Mouse (Mus musculus) neural tube, embryonic 15.5 days (tissue): ENCODE measurements at regions not wholly inside any gene's neighbourhood (a gene's known extent, or its start where the extent isn't known, plus 50 kb on each side); places are given as distances from the start of the nearest gene placed in this dataset.
"Not testable (repeated sequence)": the region's sequence is repeated elsewhere in the genome, so short reads cannot be mapped to it uniquely, and the experiment has no call there.

ENCODE experiments used
- ATAC-seq: fragments of 200-750 bp; cut with Nextera tagmentation; 2 replicates; pipeline ENCODE4 v1.8.0; 2017; ENCODE audit warnings: mild to moderate bottlenecking, moderate TSS enrichment, moderate library complexity; ENCODE audit not compliant: low FRiP score
- H3K27ac ChIP-seq: fragments of 300-500 bp; sonication (generic); replicated peaks from 2 replicates; pipeline ENCODE4 v1.5.1; 2015; ENCODE audit warnings: mild to moderate bottlenecking, inconsistent platforms
- H3K27me3 ChIP-seq: fragments of 300-500 bp; sonication (generic); replicated peaks from 2 replicates; pipeline ENCODE4 v1.6.1; 2015; ENCODE audit warnings: inconsistent platforms
- H3K36me3 ChIP-seq: fragments of 300-500 bp; sonication (generic); 2 replicates; pipeline ENCODE4 v1.6.1; 2015; ENCODE audit warnings: inconsistent platforms
- H3K4me1 ChIP-seq: fragments of 300-500 bp; sonication (generic); 2 replicates; pipeline ENCODE4 v1.6.1; 2015; ENCODE audit warnings: inconsistent platforms
- H3K4me2 ChIP-seq: fragments of 300-500 bp; sonication (generic); 2 replicates; pipeline ENCODE4 v1.6.1; 2015; ENCODE audit warnings: inconsistent platforms, mild to moderate bottlenecking, moderate library complexity
- H3K4me3 ChIP-seq: fragments of 300-500 bp; sonication (generic); replicated peaks from 2 replicates; pipeline ENCODE4 v1.5.1; 2015; ENCODE audit warnings: mild to moderate bottlenecking, inconsistent platforms
- H3K9ac ChIP-seq: fragments of 300-500 bp; sonication (generic); replicated peaks from 2 replicates; pipeline ENCODE4 v1.6.1; 2015; ENCODE audit warnings: mild to moderate bottlenecking, inconsistent platforms
- H3K9me3 ChIP-seq: fragments of 300-500 bp; sonication (generic); replicated peaks from 2 replicates; pipeline ENCODE4 v1.6.1; 2016; ENCODE audit warnings: inconsistent platforms
- WGBS: fragments of 180-500 bp; shearing (Covaris S2); methylation state at CpG from one replicate; pipeline ENCODE4 v1.1.7; 2015; ENCODE audit warnings: mixed read lengths; 5-methylcytosine and 5-hydroxymethylcytosine counted together

DNA sequence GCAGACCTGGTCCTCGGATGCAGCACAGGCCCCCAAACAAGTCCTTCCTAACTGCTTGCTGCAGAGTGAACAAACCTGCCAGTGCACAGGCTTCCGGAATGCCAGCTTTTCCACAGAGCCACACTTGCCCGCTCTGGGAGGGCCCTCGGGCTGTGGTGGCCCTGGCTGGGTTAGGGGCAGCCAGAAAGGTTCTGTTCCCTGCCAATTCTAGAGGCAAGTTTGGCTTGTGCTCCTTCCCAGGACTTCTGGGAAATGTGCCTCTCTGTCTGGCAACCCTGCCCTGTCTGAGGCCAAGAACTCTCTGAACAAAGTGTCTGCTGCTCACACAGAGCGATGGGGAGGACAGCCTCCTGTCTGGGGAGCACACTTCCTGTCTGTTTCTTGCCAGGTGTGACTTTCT lies 66.4 kb downstream of the Xrcc2 start:
- no peak overlapping the region for H3K4me2 ChIP-seq
- 85% methylated on average over 5 of the region's 5 CpGs for WGBS
- ATAC-seq = no peak

DNA sequence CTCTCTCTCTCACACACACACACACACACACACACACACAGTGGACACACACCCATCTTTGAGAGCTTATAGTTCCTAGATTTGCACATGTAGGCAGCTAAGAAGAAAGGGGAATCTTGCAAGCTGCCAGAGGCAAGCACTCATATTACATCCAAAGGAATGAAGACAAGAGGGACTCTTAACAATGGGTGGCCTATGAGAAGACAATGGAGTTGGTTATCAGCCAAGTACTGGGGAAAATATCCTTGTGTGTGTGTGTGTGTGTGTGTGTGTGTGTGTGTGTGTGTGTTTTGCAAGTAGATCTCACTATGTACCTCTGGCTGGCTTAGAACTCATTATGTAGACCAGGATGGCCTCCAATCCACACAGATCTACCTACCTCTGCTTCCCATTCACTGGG lies 67.5 kb downstream of the Xrcc2 start:
- no peak overlapping the region for H3K4me3 ChIP-seq
- no peak overlapping the region for H3K9ac ChIP-seq
- H3K4me1 ChIP-seq = no peaks in the 10 kb centered on the region
- H3K27ac ChIP-seq = no peak overlapping the region
- no peak for ATAC-seq
- H3K4me2 ChIP-seq = no peak overlapping the region
- no peaks in the 10 kb centered on the region for H3K9me3 ChIP-seq
- H3K27me3 ChIP-seq = no peaks in the 10 kb centered on the region
- no peaks in the 10 kb centered on the region for H3K36me3 ChIP-seq

More for the DNA sequence above, 66.4 kb downstream of the Xrcc2 start:
- no peaks in the 10 kb centered on the region for H3K4me1 ChIP-seq
- H3K4me3 ChIP-seq = no peak overlapping the region
- H3K27me3 ChIP-seq = no peaks in the 10 kb centered on the region
- no peaks in the 10 kb centered on the region for H3K9me3 ChIP-seq
- no peak overlapping the region for H3K9ac ChIP-seq
- no peaks in the 10 kb centered on the region for H3K36me3 ChIP-seq
- H3K27ac ChIP-seq = no peak overlapping the region

DNA sequence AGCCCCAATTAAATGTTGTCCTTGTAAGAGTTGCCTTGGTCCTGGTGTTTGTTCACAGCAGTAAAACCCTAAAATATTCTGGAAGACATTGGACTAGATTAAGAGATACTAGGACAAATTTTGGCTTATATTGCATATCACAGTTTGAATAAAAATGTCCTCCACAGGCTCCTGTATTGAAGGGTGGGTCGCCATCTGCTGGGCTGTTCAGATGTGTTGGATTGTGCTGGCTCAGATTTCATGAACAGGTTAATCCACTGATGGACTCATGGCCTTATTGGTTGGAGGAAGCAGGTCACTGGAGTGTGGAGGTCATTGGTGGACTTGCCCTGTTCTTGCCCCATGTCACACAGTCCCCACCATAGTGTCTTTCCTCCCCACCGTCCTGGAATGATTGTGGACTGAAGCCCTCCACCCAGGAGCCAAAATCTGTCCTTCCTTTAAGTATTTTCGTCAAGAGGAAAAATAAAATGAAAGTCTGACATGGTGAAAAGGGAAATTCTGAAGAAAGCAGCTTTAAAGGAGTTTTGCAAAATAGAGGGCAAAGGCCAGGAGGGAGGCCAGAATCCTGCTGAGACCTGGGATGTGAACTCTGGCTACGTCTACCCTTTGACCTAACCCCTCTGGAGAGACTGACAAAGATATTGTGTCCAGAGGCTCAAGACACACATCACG lies 72.6 kb downstream of the Xrcc2 start:
- WGBS = 78% methylated on average over 5 of the region's 5 CpGs
- Histone ChIP-seq H3K4me1 (no peaks in the 10 kb centered on the region), H3K4me2 (no peak overlapping the region), H3K36me3 (no peaks in the 10 kb centered on the region), H3K27ac (no peak overlapping the region), H3K9ac (no peak overlapping the region), H3K27me3 (no peaks in the 10 kb centered on the region), H3K9me3 (no peaks in the 10 kb centered on the region), H3K4me3 (no peak overlapping the region)
- ATAC-seq = no peak

DNA sequence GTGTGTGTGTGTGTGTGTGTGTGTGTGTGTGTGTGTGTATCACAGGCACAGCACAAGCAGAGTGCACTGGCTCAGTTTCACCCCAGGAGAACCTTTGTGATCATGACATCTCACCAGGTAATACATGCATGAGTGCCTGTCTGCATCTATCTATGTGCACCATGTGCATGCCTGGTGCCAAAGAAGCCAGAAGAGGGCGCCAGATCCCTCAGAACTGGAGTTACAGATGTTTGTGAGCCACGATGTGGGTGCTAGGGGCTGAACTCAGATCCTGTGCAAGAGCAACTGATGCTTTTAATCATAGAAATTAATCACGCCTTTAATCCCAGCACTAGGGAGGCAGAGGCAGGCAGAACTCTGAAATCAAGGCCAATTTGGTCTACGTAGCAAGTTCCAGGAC lies 75.9 kb downstream of the Xrcc2 start:
- H3K4me1 ChIP-seq = no peaks in the 10 kb centered on the region
- 86% methylated on average over 4 of the region's 4 CpGs for WGBS
- no peaks in the 10 kb centered on the region for H3K27me3 ChIP-seq
- no peaks in the 10 kb centered on the region for H3K36me3 ChIP-seq
- H3K27ac ChIP-seq = no peak overlapping the region
- no peak for ATAC-seq
- H3K4me3 ChIP-seq = no peak overlapping the region
- no peak overlapping the region for H3K9ac ChIP-seq
- no peak overlapping the region for H3K4me2 ChIP-seq
- H3K9me3 ChIP-seq = no peaks in the 10 kb centered on the region

DNA sequence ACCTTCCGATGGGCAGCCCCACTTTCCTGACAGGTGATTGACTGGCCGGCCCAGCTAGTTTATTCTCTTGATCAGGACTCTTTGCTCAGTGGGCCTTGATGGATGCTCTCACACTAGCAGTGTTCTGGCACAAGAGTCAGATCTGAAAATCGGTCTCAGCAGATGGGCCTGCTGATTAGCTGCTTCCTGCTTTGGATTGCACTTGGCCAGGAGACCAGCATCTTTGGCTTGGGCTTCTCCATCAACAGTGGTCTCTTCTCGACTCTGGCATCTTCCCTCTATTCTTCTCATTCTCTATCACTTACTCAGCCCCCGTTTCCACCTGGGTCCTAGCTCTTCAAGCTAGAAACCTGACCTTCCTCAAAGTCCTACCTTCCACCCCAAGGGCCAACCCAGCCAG lies 77.1 kb downstream of the Xrcc2 start:
- no peak overlapping the region for H3K4me2 ChIP-seq
- no peaks in the 10 kb centered on the region for H3K27me3 ChIP-seq
- no peak overlapping the region for H3K4me3 ChIP-seq
- no peaks in the 10 kb centered on the region for H3K36me3 ChIP-seq
- WGBS = 93% methylated on average over 5 of the region's 5 CpGs
- no peaks in the 10 kb centered on the region for H3K4me1 ChIP-seq
- no peaks in the 10 kb centered on the region for H3K9me3 ChIP-seq
- H3K9ac ChIP-seq = no peak overlapping the region
- no peak overlapping the region for H3K27ac ChIP-seq
- ATAC-seq = no peak

DNA sequence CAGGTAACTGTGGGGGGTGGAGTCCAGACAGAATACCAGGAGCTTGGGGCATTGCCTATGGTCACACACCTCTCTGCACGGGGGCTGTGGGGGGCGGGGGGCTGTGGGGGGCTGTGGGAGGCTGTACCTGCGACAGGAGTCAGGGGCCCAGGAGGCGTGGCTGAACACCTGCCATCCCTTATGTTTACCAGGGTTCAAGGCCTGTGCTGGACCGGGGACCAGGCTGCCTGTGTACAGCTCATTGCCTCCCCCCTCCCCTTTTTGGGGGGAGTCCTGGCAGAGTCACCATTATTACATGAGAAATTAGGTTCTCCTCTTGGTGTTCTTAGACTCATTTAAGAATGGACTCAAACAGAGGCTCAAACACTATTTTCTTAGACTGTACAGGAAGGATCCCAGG lies 78.5 kb downstream of the Xrcc2 start:
- H3K9ac ChIP-seq = no peak overlapping the region
- no peaks in the 10 kb centered on the region for H3K9me3 ChIP-seq
- no peak overlapping the region for H3K4me3 ChIP-seq
- no peaks in the 10 kb centered on the region for H3K27me3 ChIP-seq
- ATAC-seq = no peak
- no peak overlapping the region for H3K4me2 ChIP-seq
- no peaks in the 10 kb centered on the region for H3K36me3 ChIP-seq
- no peak overlapping the region for H3K27ac ChIP-seq
- WGBS = 77% methylated on average over 5 of the region's 5 CpGs
- no peaks in the 10 kb centered on the region for H3K4me1 ChIP-seq

DNA sequence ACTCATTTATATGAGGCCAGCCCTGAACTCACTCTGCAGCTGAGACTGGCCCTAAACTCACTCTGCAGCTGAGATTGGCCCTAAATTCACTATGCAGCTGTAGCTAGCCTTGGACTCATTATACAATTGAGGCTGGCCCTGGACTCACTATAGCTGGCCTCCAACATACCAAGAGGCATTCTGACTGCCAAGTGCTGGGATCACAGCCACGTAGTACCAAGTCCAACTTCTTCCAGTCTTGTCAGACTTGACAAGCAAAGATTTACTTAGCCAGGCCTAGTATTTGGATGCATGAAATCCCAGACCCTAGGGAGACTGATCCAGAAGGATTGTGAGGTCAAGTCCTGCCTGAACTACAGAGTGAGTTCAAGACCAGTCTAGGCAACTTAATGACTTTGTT lies 81.6 kb downstream of the Xrcc2 start:
- H3K4me2 ChIP-seq = no peak overlapping the region
- no peaks in the 10 kb centered on the region for H3K27me3 ChIP-seq
- 70% methylated on average over 1 of the region's 1 CpGs for WGBS
- no peaks in the 10 kb centered on the region for H3K4me1 ChIP-seq
- no peaks in the 10 kb centered on the region for H3K36me3 ChIP-seq
- no peak overlapping the region for H3K4me3 ChIP-seq
- ATAC-seq = no peak
- no peak overlapping the region for H3K9ac ChIP-seq
- no peak overlapping the region for H3K27ac ChIP-seq
- H3K9me3 ChIP-seq = no peaks in the 10 kb centered on the region

DNA sequence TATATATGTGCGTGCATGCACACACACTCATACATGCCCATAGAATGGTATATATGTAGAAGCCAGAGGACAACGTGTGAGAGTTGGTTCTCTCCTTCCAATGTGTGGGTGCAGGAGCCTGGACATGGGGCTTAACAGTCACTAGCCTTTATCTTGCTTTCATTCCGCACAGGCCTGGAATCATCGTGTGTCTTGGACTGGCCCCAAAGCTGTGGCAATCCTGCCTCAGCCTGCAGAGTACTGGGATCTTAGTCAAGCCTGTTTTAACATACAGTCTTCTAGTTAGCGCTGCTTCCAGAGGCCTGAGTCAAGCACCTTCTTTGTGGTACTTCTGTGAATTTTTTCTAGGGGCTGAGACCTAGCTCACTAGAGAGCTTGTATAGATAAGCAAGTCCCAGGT lies 85.8 kb downstream of the Xrcc2 start:
- Histone ChIP-seq H3K9me3 (no peaks in the 10 kb centered on the region), H3K27me3 (no peaks in the 10 kb centered on the region), H3K4me3 (no peak overlapping the region), H3K36me3 (no peaks in the 10 kb centered on the region), H3K9ac (no peak overlapping the region), H3K4me2 (no peak overlapping the region), H3K27ac (no peak overlapping the region), H3K4me1 (no peaks in the 10 kb centered on the region)
- no peak for ATAC-seq
- WGBS = 90% methylated on average over 5 of the region's 5 CpGs

DNA sequence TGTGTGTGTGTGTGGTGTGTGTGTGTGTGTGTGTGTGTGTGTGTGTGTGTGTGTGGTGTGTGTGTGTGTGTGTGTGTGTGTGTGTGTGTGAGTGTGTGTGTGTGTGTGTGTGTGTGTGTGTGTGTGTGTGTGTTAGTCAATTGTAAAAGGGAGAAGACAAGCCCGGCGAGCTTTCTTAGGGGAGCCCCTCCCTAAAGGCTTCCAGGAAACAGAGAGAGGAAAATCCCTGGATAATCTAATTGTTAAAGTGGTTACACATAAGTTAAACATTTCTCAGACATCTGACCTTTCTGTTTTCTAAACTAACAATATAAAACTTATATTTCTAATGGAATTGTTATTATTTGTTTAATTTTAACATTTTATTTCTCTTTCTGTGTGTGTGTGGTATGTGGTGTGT lies 86.3 kb downstream of the Xrcc2 start:
- H3K9me3 ChIP-seq, ATAC-seq, H3K36me3 ChIP-seq, H3K4me2 ChIP-seq, H3K4me3 ChIP-seq, H3K4me1 ChIP-seq, H3K27me3 ChIP-seq, H3K9ac ChIP-seq, H3K27ac ChIP-seq: not testable (repeated sequence)
- WGBS = 88% methylated on average over 2 of the region's 2 CpGs

DNA sequence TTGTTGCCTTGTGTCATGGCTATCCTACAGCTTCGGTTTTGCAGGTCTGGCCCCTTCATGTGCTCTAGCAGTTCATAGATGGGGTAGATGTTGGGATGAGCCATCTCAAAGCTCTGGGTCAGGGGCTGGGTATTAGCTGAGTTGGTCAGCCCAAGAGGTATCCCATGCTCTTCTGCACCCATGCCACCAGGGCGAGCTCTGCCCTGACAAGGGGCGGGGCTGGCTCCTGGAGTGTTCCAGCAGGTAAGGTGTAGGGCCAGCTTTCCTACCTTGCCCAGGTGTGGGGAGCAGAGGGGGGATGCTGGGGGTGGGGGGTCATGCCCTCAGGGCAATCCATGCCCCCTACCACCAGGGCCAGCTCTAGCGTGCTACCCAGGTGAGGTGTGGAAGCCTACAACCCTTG lies 91.0 kb downstream of the Xrcc2 start:
- Histone ChIP-seq H3K9me3 (no peaks in the 10 kb centered on the region), H3K36me3 (no peaks in the 10 kb centered on the region), H3K4me2 (no peak overlapping the region), H3K9ac (no peak overlapping the region), H3K4me1 (peaks cover 4% of the 10 kb centered on the region), H3K27me3 (no peaks in the 10 kb centered on the region), H3K4me3 (no peak overlapping the region), H3K27ac (peak overlapping the region; percentile 52)
- ATAC-seq = no peak
- WGBS = 96% methylated on average over 4 of the region's 4 CpGs

DNA sequence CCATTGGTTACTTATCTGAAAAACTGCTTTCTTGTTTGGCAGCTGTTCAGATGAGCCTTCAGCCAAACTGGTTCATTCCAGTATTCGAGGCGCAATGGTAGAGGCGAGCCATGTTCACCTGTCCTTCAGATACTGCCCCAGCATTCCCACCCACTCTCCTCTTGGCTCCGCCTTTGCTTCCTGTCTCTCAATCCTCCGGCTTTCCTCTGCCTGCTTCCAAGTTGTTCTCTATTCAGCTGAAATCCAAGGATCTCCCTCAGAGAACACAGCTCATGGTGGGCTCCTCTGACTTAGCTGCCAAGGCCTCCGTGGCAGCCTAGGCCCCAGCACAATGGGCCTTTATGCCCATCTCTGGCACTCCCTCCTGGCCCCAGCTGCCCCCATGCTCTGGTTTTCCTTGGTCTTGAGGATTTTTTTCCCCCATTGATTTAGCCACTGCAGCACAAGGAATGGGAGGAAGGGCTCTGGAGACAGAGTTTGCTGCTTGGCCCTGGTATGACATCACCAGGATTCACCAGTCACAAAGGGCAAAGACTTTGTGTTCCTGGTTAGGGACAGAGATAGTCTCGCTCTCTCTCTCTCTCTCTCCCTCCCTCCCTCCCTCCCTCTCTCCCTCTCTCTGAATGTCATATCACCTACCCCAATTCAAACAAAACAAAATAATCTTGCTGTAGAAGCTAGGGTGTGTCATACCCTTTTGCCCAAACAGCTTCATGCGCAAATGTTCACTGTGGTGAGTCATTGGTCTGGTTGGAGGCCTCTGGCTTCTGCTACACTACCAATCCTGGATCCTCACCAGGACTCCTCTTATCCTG lies 91.6 kb downstream of the Xrcc2 start:
- peak overlapping the region; percentile 52 for H3K27ac ChIP-seq
- peaks cover 6% of the 10 kb centered on the region for H3K4me1 ChIP-seq
- 77% methylated on average over 8 of the region's 8 CpGs for WGBS
- H3K9ac ChIP-seq = no peak overlapping the region
- H3K36me3 ChIP-seq = no peaks in the 10 kb centered on the region
- no peaks in the 10 kb centered on the region for H3K9me3 ChIP-seq
- H3K4me3 ChIP-seq = no peak overlapping the region
- peak; percentile 82 for ATAC-seq
- no peak overlapping the region for H3K4me2 ChIP-seq
- no peaks in the 10 kb centered on the region for H3K27me3 ChIP-seq

DNA sequence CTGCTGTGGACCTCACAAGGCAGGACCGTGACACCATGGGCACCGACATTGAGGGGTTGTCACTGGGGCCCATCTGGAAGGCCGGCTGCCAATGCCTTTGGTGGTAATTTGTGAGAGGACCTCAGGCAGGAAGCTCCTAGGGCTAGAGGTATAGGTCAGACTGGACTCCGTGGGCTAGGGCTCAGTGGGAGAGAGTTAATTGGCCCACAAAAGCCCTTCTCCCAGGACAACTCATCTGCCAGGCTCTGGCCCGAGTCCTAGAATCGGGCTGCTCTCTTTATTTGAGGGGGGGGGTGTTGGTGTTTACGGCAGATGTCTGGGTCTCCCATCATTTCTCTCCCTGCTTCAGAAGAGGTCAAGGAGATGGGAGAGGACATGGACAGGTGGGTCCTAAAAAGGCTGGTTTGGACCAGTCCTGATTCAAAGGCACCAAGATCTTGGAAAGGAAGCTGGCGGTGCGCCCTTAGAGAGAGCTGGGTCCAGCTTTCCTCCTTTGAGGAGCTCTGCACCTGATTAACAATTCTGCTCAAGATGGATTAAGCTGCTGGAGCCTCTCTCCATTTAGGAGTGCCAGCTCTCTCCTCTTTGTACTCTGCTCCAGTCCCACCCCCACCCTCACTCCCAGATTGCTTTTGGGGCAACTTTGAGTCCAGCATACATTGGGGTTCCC lies 93.5 kb downstream of the Xrcc2 start:
- 81% methylated on average over 9 of the region's 9 CpGs for WGBS
- Histone ChIP-seq H3K9ac (no peak overlapping the region), H3K4me2 (no peak overlapping the region), H3K27me3 (no peaks in the 10 kb centered on the region), H3K36me3 (no peaks in the 10 kb centered on the region), H3K4me3 (no peak overlapping the region), H3K4me1 (peaks cover 6% of the 10 kb centered on the region), H3K9me3 (no peaks in the 10 kb centered on the region), H3K27ac (no peak overlapping the region)
- ATAC-seq = 0 out of 2 replicates have a peak, but pooled peaks have one; percentile 6
